ENCODE assay signal across 8 mouse cellular contexts in genomic region chr5:137293282-137293681, GRCm38 (mm10). TPM values are rescaled to one million over a fixed set of nuclear protein-coding genes. Genes with fewer than 3 reads are reported as not detected.
DNase-seq lines count a peak whose midpoint lies in the region; ATAC-seq and TF ChIP-seq lines count a peak whose summit lies in the region.

No protein-coding gene starts in this region.

- H3K4me1 ChIP-seq in embryonic facial prominence, embryonic 15.5 days = peaks cover 33% of the 10 kb centered on the region
- H3K4me1 ChIP-seq in heart, embryonic 12.5 days (replicated peaks) = peaks cover 40% of the 10 kb centered on the region
- H3K4me1 ChIP-seq in kidney, embryonic 16.5 days (ENCODE audit: insufficient read depth, low read length) = peaks cover 24% of the 10 kb centered on the region
- peaks cover 21 to 34% of the 10 kb centered on the region in 2 experiments for H3K4me1 ChIP-seq in liver, embryonic 14.5 days (replicated peaks; ENCODE audit: control insufficient read depth in 2 of 2, insufficient read depth in 2 of 2, low read length in 1 of 2)
- H3K4me1 ChIP-seq in stomach, postnatal 0 days (replicated peaks; ENCODE audit: control insufficient read depth, insufficient read depth) = peaks cover 10% of the 10 kb centered on the region

- H3K4me2 ChIP-seq in embryonic facial prominence, embryonic 15.5 days (replicated peaks) = peak overlapping the region; percentile 98
- peak overlapping the region; percentile 94 for H3K4me2 ChIP-seq in heart, embryonic 12.5 days
- peak overlapping the region; percentile 98 for H3K4me2 ChIP-seq in kidney, embryonic 16.5 days (replicated peaks; ENCODE audit: low read depth, low read length)
- H3K4me2 ChIP-seq in liver, embryonic 14.5 days (ENCODE audit: low read depth) = peak overlapping the region; percentile 100
- peak overlapping the region; percentile 98 for H3K4me2 ChIP-seq in stomach, postnatal 0 days (replicated peaks; ENCODE audit: low read depth)

- peak; percentile 39 for TF ChIP-seq CTCF in liver, embryonic 14.5 days (IDR thresholded peaks at IDR 0.05; ENCODE audit: low read depth)
- TF ChIP-seq CTCF in stomach, postnatal 0 days (IDR thresholded peaks at IDR 0.05; ENCODE audit: low read depth) = peak; percentile 20

- no peak for TF ChIP-seq EP300 in liver, embryonic 14.5 days (IDR thresholded peaks at IDR 0.05; ENCODE audit: low read depth)
- no peak for TF ChIP-seq EP300 in stomach, postnatal 0 days (optimal IDR thresholded peaks at IDR 0.05)

- 0% methylated on average over 14 of the region's 15 CpGs for WGBS in embryonic facial prominence, embryonic 15.5 days
- 2% methylated on average over 15 of the region's 15 CpGs for WGBS in heart, embryonic 12.5 days
- 0% methylated on average over 15 of the region's 15 CpGs for WGBS in kidney, embryonic 16.5 days
- under 1% methylated on average over 15 of the region's 15 CpGs for WGBS in liver, embryonic 14.5 days (ENCODE audit: insufficient replicate concordance)
- 0% methylated on average over 9 of the region's 15 CpGs for WGBS in stomach, postnatal 0 days

- peaks cover 33% of the 10 kb centered on the region for H3K36me3 ChIP-seq in embryonic facial prominence, embryonic 15.5 days
- peaks cover 34% of the 10 kb centered on the region for H3K36me3 ChIP-seq in heart, embryonic 12.5 days
- H3K36me3 ChIP-seq in kidney, embryonic 16.5 days (ENCODE audit: insufficient read depth, low read length) = peaks cover 32% of the 10 kb centered on the region
- peaks cover 32% of the 10 kb centered on the region for H3K36me3 ChIP-seq in liver, embryonic 14.5 days (replicated peaks; ENCODE audit: control insufficient read depth, insufficient read depth, low read depth)
- peaks cover 19% of the 10 kb centered on the region for H3K36me3 ChIP-seq in stomach, postnatal 0 days (ENCODE audit: control insufficient read depth, insufficient read depth, low read length)

- peak overlapping the region; percentile 74 for H3K9ac ChIP-seq in embryonic facial prominence, embryonic 15.5 days
- H3K9ac ChIP-seq in heart, embryonic 12.5 days = peak overlapping the region; percentile 70
- peak overlapping the region; percentile 82 for H3K9ac ChIP-seq in kidney, embryonic 16.5 days (replicated peaks; ENCODE audit: low read length)
- H3K9ac ChIP-seq in liver, embryonic 14.5 days (replicated peaks) = peak overlapping the region; percentile 89
- peak overlapping the region; percentile 73 for H3K9ac ChIP-seq in stomach, postnatal 0 days (ENCODE audit: low read length)

- peaks cover 34% of the 10 kb centered on the region for H3K27me3 ChIP-seq in embryonic facial prominence, embryonic 15.5 days
- H3K27me3 ChIP-seq in heart, embryonic 12.5 days (replicated peaks) = peaks cover 33% of the 10 kb centered on the region
- H3K27me3 ChIP-seq in kidney, embryonic 16.5 days (ENCODE audit: insufficient read depth, low read length) = peaks cover 28% of the 10 kb centered on the region
- H3K27me3 ChIP-seq in liver, embryonic 14.5 days (ENCODE audit: control insufficient read depth, insufficient read depth, low read length) = no peaks in the 10 kb centered on the region
- H3K27me3 ChIP-seq in stomach, postnatal 0 days (ENCODE audit: control insufficient read depth, insufficient read depth, low read length) = no peaks in the 10 kb centered on the region; the same call in 1 of the 2 replicates

- H3K9me3 ChIP-seq in embryonic facial prominence, embryonic 15.5 days (replicated peaks) = no peaks in the 10 kb centered on the region
- no peaks in the 10 kb centered on the region for H3K9me3 ChIP-seq in heart, embryonic 12.5 days (replicated peaks)
- no peaks in the 10 kb centered on the region for H3K9me3 ChIP-seq in kidney, embryonic 16.5 days (ENCODE audit: low read length)
- H3K9me3 ChIP-seq in liver, embryonic 14.5 days (ENCODE audit: control insufficient read depth, low read length) = no peaks in the 10 kb centered on the region
- no peaks in the 10 kb centered on the region for H3K9me3 ChIP-seq in stomach, postnatal 0 days (ENCODE audit: control insufficient read depth, low read length)

- H3K4me3 ChIP-seq in embryonic facial prominence, embryonic 15.5 days (replicated peaks) = peak overlapping the region; percentile 57
- H3K4me3 ChIP-seq in heart, embryonic 12.5 days = peak overlapping the region; percentile 60
- peak overlapping the region; percentile 63 for H3K4me3 ChIP-seq in kidney, embryonic 16.5 days (ENCODE audit: low read length)
- H3K4me3 ChIP-seq in liver, embryonic 14.5 days (ENCODE audit: insufficient read depth in 1 of 2, low read depth in 2 of 2, low read length in 2 of 2) = peak overlapping the region; percentile 63 to 82
- H3K4me3 ChIP-seq in stomach, postnatal 0 days (ENCODE audit: low read depth, low read length) = peak overlapping the region; percentile 51

- peak overlapping the region; percentile 95 for H3K27ac ChIP-seq in embryonic facial prominence, embryonic 15.5 days (replicated peaks)
- peak overlapping the region; percentile 88 for H3K27ac ChIP-seq in heart, embryonic 12.5 days (ENCODE audit: poor library complexity, severe bottlenecking)
- peak overlapping the region; percentile 96 for H3K27ac ChIP-seq in kidney, embryonic 16.5 days (ENCODE audit: low read length)
- peak overlapping the region; percentile 99 for H3K27ac ChIP-seq in liver, embryonic 14.5 days
- H3K27ac ChIP-seq in stomach, postnatal 0 days (replicated peaks) = peak overlapping the region; percentile 95

- ATAC-seq in embryonic facial prominence, embryonic 15.5 days (ENCODE audit: insufficient number of reproducible peaks, low FRiP score, low TSS enrichment, low read depth) = 0 out of 2 replicates have a peak, but pooled peaks have one; percentile 23
- peak; percentile 39; the same call in 1 of the 2 replicates for ATAC-seq in heart, embryonic 12.5 days (ENCODE audit: insufficient number of reproducible peaks, low FRiP score)
- peak; percentile 62 for ATAC-seq in kidney, embryonic 16.5 days (ENCODE audit: low FRiP score, low TSS enrichment)
- peak; percentile 24 for ATAC-seq in liver, embryonic 14.5 days (ENCODE audit: insufficient read depth)
- ATAC-seq in stomach, postnatal 0 days (ENCODE audit: low FRiP score, low TSS enrichment) = peak; percentile 70

- peak; percentile 72 to 73 for DNase-seq in B cell, adult 2 months
- DNase-seq in adrenal gland, postnatal 36 days = peak; percentile 90 to 94
- DNase-seq in liver, embryonic 14.5 days (ENCODE audit: low read depth in 3 of 3, low spot score in 3 of 3) = peak; percentile 68 to 74 (median 70)
- peak; percentile 66 for DNase-seq in neural tube, embryonic 10.5 days (ENCODE audit: extremely low spot score, low spot score)
- DNase-seq in stomach, postnatal 0 days (ENCODE audit: low spot score) = peak; percentile 94

RNA-seq across cellular contexts. Expression of gene Ufsp1, which starts 1.1 kb away (rescaled TPM):
- 10 to 100 TPM; 10.2 to 12.7 TPM for total RNA-seq in adrenal gland, postnatal 36 days (2021)
- polyA plus RNA-seq in embryonic facial prominence, embryonic 15.5 days (2015; fragmentation: Nextera tagmentation; extraction: Ambion mirVana) = 10.9 and 11.0 TPM in 2 replicates
- polyA plus RNA-seq in heart, embryonic 12.5 days (2016; fragmentation: Nextera tagmentation; extraction: Ambion mirVana) = 10.1 and 10.6 TPM in 2 replicates
- 7.2 and 7.8 TPM in 2 replicates for polyA plus RNA-seq in kidney, embryonic 16.5 days (2015; fragmentation: Nextera tagmentation; extraction: Ambion mirVana)
- 8.2 and 9.4 TPM in 2 replicates for polyA plus RNA-seq in liver, embryonic 14.5 days (2012; rRNA removed)
- polyA plus RNA-seq in liver, embryonic 14.5 days (2014; fragmentation: Nextera tagmentation; extraction: Ambion mirVana) = 6.3 and 7.9 TPM in 2 replicates
- 11.0 and 11.4 TPM in 2 replicates for polyA plus RNA-seq in stomach, postnatal 0 days (2015; fragmentation: Nextera tagmentation; extraction: Ambion mirVana)

RNA-seq across cellular contexts. Expression of gene Ache, which starts 6.0 kb away (rescaled TPM):
- 1 to 10 TPM; 7.0 TPM for total RNA-seq in adrenal gland, postnatal 36 days (2021)
- 19.0 and 24.0 TPM in 2 replicates for polyA plus RNA-seq in embryonic facial prominence, embryonic 15.5 days (2015; fragmentation: Nextera tagmentation; extraction: Ambion mirVana)
- 23.5 and 28.3 TPM in 2 replicates for polyA plus RNA-seq in heart, embryonic 12.5 days (2016; fragmentation: Nextera tagmentation; extraction: Ambion mirVana)
- polyA plus RNA-seq in kidney, embryonic 16.5 days (2015; fragmentation: Nextera tagmentation; extraction: Ambion mirVana) = 3.0 and 3.1 TPM in 2 replicates
- 18.1 and 20.5 TPM in 2 replicates for polyA plus RNA-seq in liver, embryonic 14.5 days (2012; rRNA removed)
- 12.4 and 16.6 TPM in 2 replicates for polyA plus RNA-seq in liver, embryonic 14.5 days (2014; fragmentation: Nextera tagmentation; extraction: Ambion mirVana)
- polyA plus RNA-seq in stomach, postnatal 0 days (2015; fragmentation: Nextera tagmentation; extraction: Ambion mirVana) = 10.0 and 12.2 TPM in 2 replicates

RNA-seq across cellular contexts. Expression of gene Srrt, which starts 14.2 kb away (rescaled TPM):
- total RNA-seq in adrenal gland, postnatal 36 days (2021) = 100 to 1,000 TPM; 103 to 167 TPM
- polyA plus RNA-seq in embryonic facial prominence, embryonic 15.5 days (2015; fragmentation: Nextera tagmentation; extraction: Ambion mirVana) = 124 TPM in 2 replicates
- 106 and 107 TPM in 2 replicates for polyA plus RNA-seq in heart, embryonic 12.5 days (2016; fragmentation: Nextera tagmentation; extraction: Ambion mirVana)
- 158 and 165 TPM in 2 replicates for polyA plus RNA-seq in kidney, embryonic 16.5 days (2015; fragmentation: Nextera tagmentation; extraction: Ambion mirVana)
- 64.1 and 93.4 TPM in 2 replicates for polyA plus RNA-seq in liver, embryonic 14.5 days (2012; rRNA removed)
- polyA plus RNA-seq in liver, embryonic 14.5 days (2014; fragmentation: Nextera tagmentation; extraction: Ambion mirVana) = 50.2 and 56.0 TPM in 2 replicates
- polyA plus RNA-seq in stomach, postnatal 0 days (2015; fragmentation: Nextera tagmentation; extraction: Ambion mirVana) = 29.3 and 31.6 TPM in 2 replicates

RNA-seq across cellular contexts. Expression of gene Trip6, which starts 20.9 kb away (rescaled TPM):
- total RNA-seq in adrenal gland, postnatal 36 days (2021) = 10 to 100 TPM; 36.7 to 38.2 TPM
- 112 and 117 TPM in 2 replicates for polyA plus RNA-seq in embryonic facial prominence, embryonic 15.5 days (2015; fragmentation: Nextera tagmentation; extraction: Ambion mirVana)
- polyA plus RNA-seq in heart, embryonic 12.5 days (2016; fragmentation: Nextera tagmentation; extraction: Ambion mirVana) = 46.3 and 47.0 TPM in 2 replicates
- polyA plus RNA-seq in kidney, embryonic 16.5 days (2015; fragmentation: Nextera tagmentation; extraction: Ambion mirVana) = 90.1 and 102 TPM in 2 replicates
- 6.7 and 7.2 TPM in 2 replicates for polyA plus RNA-seq in liver, embryonic 14.5 days (2012; rRNA removed)
- 4.9 and 6.4 TPM in 2 replicates for polyA plus RNA-seq in liver, embryonic 14.5 days (2014; fragmentation: Nextera tagmentation; extraction: Ambion mirVana)
- polyA plus RNA-seq in stomach, postnatal 0 days (2015; fragmentation: Nextera tagmentation; extraction: Ambion mirVana) = 46.4 and 47.9 TPM in 2 replicates

RNA-seq across cellular contexts. Expression of gene Slc12a9, which starts 40.1 kb away (rescaled TPM):
- total RNA-seq in adrenal gland, postnatal 36 days (2021) = 10 to 100 TPM in 1 of 2 experiments, 1 to 10 TPM in 1; 8.0 to 11.5 TPM
- polyA plus RNA-seq in embryonic facial prominence, embryonic 15.5 days (2015; fragmentation: Nextera tagmentation; extraction: Ambion mirVana) = 14.8 and 16.3 TPM in 2 replicates
- 9.4 and 10.2 TPM in 2 replicates for polyA plus RNA-seq in heart, embryonic 12.5 days (2016; fragmentation: Nextera tagmentation; extraction: Ambion mirVana)
- 16.3 and 16.6 TPM in 2 replicates for polyA plus RNA-seq in kidney, embryonic 16.5 days (2015; fragmentation: Nextera tagmentation; extraction: Ambion mirVana)
- 2.2 and 2.4 TPM in 2 replicates for polyA plus RNA-seq in liver, embryonic 14.5 days (2012; rRNA removed)
- polyA plus RNA-seq in liver, embryonic 14.5 days (2014; fragmentation: Nextera tagmentation; extraction: Ambion mirVana) = 1.2 TPM in 2 replicates
- 6.5 and 7.2 TPM in 2 replicates for polyA plus RNA-seq in stomach, postnatal 0 days (2015; fragmentation: Nextera tagmentation; extraction: Ambion mirVana)

Comparison
In these comparisons a context has a peak if more than half of its experiments do, and no peak if none do; other contexts are left out.
1. Peak in every context shown above with its lines: DNase-seq, ATAC-seq, H3K4me3 ChIP-seq and H3K27ac ChIP-seq.